Mouse (Mus musculus): Measurements from ENCODE around the gene Gm20388. TPM values are rescaled to one million over a fixed set of nuclear protein-coding genes. Genes with fewer than 3 reads are reported as not detected.

Gm20388 gene
- polyA plus RNA-seq, 1 experiment from 2014 or later: not detected

- H3K4me2 ChIP-seq (replicated peaks; ENCODE audit: low read depth): no peak overlapping the region
- peaks cover 9% of the 10 kb centered on the region; the same call in 1 of the 2 replicates for H3K4me1 ChIP-seq (replicated peaks; ENCODE audit: control insufficient read depth, insufficient read depth, low read length)
- no peaks in the 10 kb centered on the region for H3K27me3 ChIP-seq (replicated peaks; ENCODE audit: control insufficient read depth, insufficient read depth, low read length)
- no peak overlapping the region for H3K27ac ChIP-seq (ENCODE audit: low read depth, low read length)
- ATAC-seq: no peak
- no peak for TF ChIP-seq CTCF (IDR thresholded peaks at IDR 0.05; ENCODE audit: low read depth)
- no peak overlapping the region for H3K9ac ChIP-seq (ENCODE audit: low read depth, low read length)
- H3K9me3 ChIP-seq (ENCODE audit: control insufficient read depth): no peaks in the 10 kb centered on the region
- no peaks in the 10 kb centered on the region for H3K36me3 ChIP-seq (ENCODE audit: control insufficient read depth, insufficient read depth)
- 71% methylated on average over 12 of the region's 12 CpGs for WGBS
- no peak overlapping the region for H3K4me3 ChIP-seq (ENCODE audit: low read depth, low read length)
Observed at GRCm38 (mm10) chr8:124282878-124283630, 4372.4 kb downstream of the Gm20388 start.

DNA sequence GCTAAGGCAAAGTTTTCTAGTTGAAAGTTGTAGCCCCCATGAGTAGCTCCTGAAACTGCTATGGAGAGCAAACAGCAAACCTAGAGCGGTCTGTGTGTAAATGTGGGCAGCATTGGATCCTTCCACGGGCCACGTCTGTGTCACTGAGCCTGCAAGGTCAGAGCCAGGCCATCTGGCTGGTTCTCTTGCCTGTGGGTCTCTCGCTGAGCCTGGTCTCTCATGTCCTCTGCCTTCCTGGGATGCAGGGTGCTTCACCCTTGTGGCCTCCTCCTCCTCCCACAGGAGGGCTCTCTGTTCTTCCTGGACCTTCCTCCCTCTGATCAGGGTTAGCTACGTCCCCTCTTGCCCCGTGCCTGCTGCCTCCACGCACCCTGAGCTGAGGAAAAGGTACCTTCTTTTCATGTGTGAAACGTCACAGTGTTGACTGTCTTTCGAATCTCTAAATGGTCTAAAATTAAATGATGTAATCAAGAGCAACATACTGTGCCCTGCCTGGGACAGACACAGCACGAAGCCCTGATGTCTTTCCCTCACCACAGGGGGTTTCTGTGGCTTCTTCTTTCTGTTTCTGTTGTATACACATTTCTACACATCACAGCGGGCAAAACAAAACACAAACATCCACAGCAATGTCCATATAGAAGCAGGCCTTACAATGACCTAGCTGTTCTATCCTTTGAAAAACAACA lies 4373.1 kb downstream of the Gm20388 start:
- Histone ChIP-seq H3K36me3 (ENCODE audit: control insufficient read depth, insufficient read depth) (no peaks in the 10 kb centered on the region), H3K27ac (ENCODE audit: low read depth, low read length) (no peak overlapping the region), H3K9me3 (ENCODE audit: control insufficient read depth) (no peaks in the 10 kb centered on the region), H3K4me1 (replicated peaks; ENCODE audit: control insufficient read depth, insufficient read depth, low read length) (peaks cover 4% of the 10 kb centered on the region; the same call in 1 of the 2 replicates), H3K27me3 (replicated peaks; ENCODE audit: control insufficient read depth, insufficient read depth, low read length) (no peaks in the 10 kb centered on the region), H3K4me3 (ENCODE audit: low read depth, low read length) (no peak overlapping the region), H3K4me2 (replicated peaks; ENCODE audit: low read depth) (no peak overlapping the region), H3K9ac (ENCODE audit: low read depth, low read length) (no peak overlapping the region)
- TF ChIP-seq CTCF (IDR thresholded peaks at IDR 0.05; ENCODE audit: low read depth): 0 out of 2 replicates have a peak, but pooled peaks have one; percentile 9
- ATAC-seq: no peak
- 70% methylated on average over 11 of the region's 11 CpGs for WGBS

DNA sequence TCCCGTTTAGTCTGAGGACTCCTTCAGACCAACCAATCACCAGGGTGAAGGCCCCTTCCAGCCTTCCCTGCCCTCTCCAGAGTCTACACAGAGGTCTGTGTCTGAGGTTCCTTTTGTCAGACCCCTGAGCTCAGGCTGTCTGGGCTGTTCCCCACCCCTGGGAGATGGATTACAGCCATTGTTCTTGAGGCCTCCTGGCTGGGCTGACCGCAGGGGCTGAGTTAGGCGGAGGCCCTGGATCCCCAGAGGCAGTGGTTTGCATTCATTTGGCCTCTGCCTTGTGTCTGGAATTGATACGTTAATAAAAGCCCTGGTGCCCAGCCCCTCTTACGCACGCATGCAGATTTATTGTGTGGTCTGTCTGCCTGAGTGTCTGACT lies 4373.7 kb downstream of the Gm20388 start:
- no peaks in the 10 kb centered on the region for H3K36me3 ChIP-seq (ENCODE audit: control insufficient read depth, insufficient read depth)
- WGBS: 60% methylated on average over 6 of the region's 6 CpGs
- ATAC-seq: no peak
- TF ChIP-seq CTCF (IDR thresholded peaks at IDR 0.05; ENCODE audit: low read depth): no peak
- no peak overlapping the region for H3K4me2 ChIP-seq (replicated peaks; ENCODE audit: low read depth)
- H3K27me3 ChIP-seq (replicated peaks; ENCODE audit: control insufficient read depth, insufficient read depth, low read length): no peaks in the 10 kb centered on the region
- H3K27ac ChIP-seq (ENCODE audit: low read depth, low read length): no peak overlapping the region
- H3K9me3 ChIP-seq (ENCODE audit: control insufficient read depth): no peaks in the 10 kb centered on the region
- no peak overlapping the region for H3K9ac ChIP-seq (ENCODE audit: low read depth, low read length)
- peaks cover 4% of the 10 kb centered on the region; the same call in 1 of the 2 replicates for H3K4me1 ChIP-seq (replicated peaks; ENCODE audit: control insufficient read depth, insufficient read depth, low read length)
- H3K4me3 ChIP-seq (ENCODE audit: low read depth, low read length): no peak overlapping the region

DNA sequence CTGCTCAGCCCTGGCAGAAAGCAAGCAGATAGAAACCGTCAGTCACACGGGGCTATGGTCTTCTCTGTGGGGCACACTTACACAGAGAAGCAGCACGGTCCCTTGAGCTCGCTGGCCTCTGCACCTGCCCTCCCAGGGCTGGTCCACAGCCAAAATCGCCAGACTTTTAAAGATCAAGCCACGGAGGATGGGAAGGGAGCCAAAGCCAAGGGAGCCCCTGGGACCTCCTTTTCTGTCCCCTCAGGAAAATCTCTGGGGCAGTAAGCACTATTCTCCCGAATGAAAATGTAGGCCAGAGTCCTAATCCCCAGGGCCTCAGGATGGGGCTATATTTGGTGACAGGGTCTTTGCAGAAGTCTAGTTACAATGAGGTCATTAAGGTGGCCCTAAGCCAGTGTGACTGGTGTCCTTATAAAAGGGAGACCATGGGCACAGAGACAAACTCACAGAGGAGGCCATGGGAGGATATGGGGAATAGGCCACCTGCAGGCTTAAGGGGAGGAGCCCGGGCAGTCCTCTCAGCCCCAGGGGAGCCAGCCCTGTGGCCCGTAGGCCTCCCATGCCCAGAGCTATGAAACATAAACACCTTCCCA lies 4374.4 kb downstream of the Gm20388 start:
- WGBS: 48% methylated on average over 9 of the region's 9 CpGs

GRCm38 (mm10) chr8:124286461-124287124 lies 4376.0 kb downstream of the Gm20388 start:
- Histone ChIP-seq H3K9me3 (ENCODE audit: control insufficient read depth) (no peaks in the 10 kb centered on the region), H3K4me3 (ENCODE audit: low read depth, low read length) (no peak overlapping the region), H3K4me1 (replicated peaks; ENCODE audit: control insufficient read depth, insufficient read depth, low read length) (peaks cover 4% of the 10 kb centered on the region; the same call in 1 of the 2 replicates), H3K27me3 (replicated peaks; ENCODE audit: control insufficient read depth, insufficient read depth, low read length) (no peaks in the 10 kb centered on the region), H3K36me3 (ENCODE audit: control insufficient read depth, insufficient read depth) (no peaks in the 10 kb centered on the region), H3K27ac (ENCODE audit: low read depth, low read length) (no peak overlapping the region), H3K9ac (ENCODE audit: low read depth, low read length) (no peak overlapping the region), H3K4me2 (replicated peaks; ENCODE audit: low read depth) (no peak overlapping the region)
- WGBS: 59% methylated on average over 4 of the region's 4 CpGs
- TF ChIP-seq CTCF (IDR thresholded peaks at IDR 0.05; ENCODE audit: low read depth): peak; percentile 68
- peak; percentile 42 for ATAC-seq

More for the DNA sequence above, 4374.4 kb downstream of the Gm20388 start:
- no peak overlapping the region for H3K4me2 ChIP-seq (replicated peaks; ENCODE audit: low read depth)
- H3K4me3 ChIP-seq (ENCODE audit: low read depth, low read length): no peak overlapping the region
- no peak for ATAC-seq
- H3K9me3 ChIP-seq (ENCODE audit: control insufficient read depth): no peaks in the 10 kb centered on the region
- peaks cover 4% of the 10 kb centered on the region; the same call in 1 of the 2 replicates for H3K4me1 ChIP-seq (replicated peaks; ENCODE audit: control insufficient read depth, insufficient read depth, low read length)
- TF ChIP-seq CTCF (IDR thresholded peaks at IDR 0.05; ENCODE audit: low read depth): no peak
- no peaks in the 10 kb centered on the region for H3K36me3 ChIP-seq (ENCODE audit: control insufficient read depth, insufficient read depth)
- no peaks in the 10 kb centered on the region for H3K27me3 ChIP-seq (replicated peaks; ENCODE audit: control insufficient read depth, insufficient read depth, low read length)
- no peak overlapping the region for H3K9ac ChIP-seq (ENCODE audit: low read depth, low read length)
- peak overlapping the region; percentile 15; the same call in 1 of the 2 replicates for H3K27ac ChIP-seq (ENCODE audit: low read depth, low read length)
